Mouse (Mus musculus): ENCODE results near the gene Nars2. TPM values are rescaled to one million over a fixed set of nuclear protein-coding genes. Genes with fewer than 3 reads are reported as not detected.

Gene Nars2
- polyA plus RNA-seq, 2 experiments = 4.9 to 16.1 TPM

DNA sequence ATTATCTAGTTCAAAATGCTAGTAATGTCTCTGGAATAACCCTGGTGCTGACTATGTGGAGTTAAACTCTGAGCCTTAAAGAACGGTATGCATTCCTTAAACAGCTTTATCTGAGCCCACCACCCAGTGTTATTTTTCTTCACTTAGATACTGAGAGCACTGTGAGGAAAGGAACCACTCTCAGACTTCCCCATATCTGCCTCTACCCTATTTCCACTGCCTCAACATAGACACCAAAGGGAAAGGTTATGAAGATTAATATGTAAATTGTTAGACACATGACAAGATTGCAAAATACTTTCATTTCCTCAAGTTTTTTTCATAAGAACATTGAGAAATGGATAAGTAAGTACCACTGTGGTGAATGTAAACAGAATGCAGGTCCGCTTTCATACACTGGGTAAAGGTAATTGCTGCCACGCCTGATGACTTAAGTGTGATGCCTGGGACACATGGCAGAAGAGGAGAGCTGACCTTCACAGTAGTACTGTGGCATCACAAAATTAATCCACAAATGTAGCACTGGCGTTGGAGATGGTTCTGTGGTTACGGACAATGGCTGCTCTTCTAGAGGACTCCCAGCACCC lies 75.6 kb downstream of the Nars2 start:
- Histone ChIP-seq H3K4me3 (ENCODE audit: insufficient read depth in 1 of 2, low read depth in 2 of 2, low read length in 2 of 2) (no peak overlapping the region), H3K4me2 (ENCODE audit: low read depth) (no peak overlapping the region), H3K27ac (no peak overlapping the region), H3K27me3 (ENCODE audit: control insufficient read depth, insufficient read depth, low read length) (no peaks in the 10 kb centered on the region), H3K9me3 (ENCODE audit: control insufficient read depth, low read length) (no peaks in the 10 kb centered on the region), H3K9ac (replicated peaks) (no peak overlapping the region), H3K36me3 (replicated peaks; ENCODE audit: control insufficient read depth, insufficient read depth, low read depth) (no peaks in the 10 kb centered on the region), H3K4me1 (replicated peaks; ENCODE audit: control insufficient read depth in 2 of 2, insufficient read depth in 2 of 2, low read length in 1 of 2) (no peaks in the 10 kb centered on the region)
- DNase-seq (ENCODE audit: low read depth in 3 of 3, low spot score in 3 of 3) (no peak), ATAC-seq (ENCODE audit: insufficient read depth) (no peak)
- TF ChIP-seq CTCF (IDR thresholded peaks at IDR 0.05; ENCODE audit: low read depth) = no peak
- no peak for TF ChIP-seq EP300 (IDR thresholded peaks at IDR 0.05; ENCODE audit: low read depth)
- 78% methylated on average over 5 of the region's 5 CpGs for whole genome bisulfite sequencing (ENCODE audit: insufficient replicate concordance)

DNA sequence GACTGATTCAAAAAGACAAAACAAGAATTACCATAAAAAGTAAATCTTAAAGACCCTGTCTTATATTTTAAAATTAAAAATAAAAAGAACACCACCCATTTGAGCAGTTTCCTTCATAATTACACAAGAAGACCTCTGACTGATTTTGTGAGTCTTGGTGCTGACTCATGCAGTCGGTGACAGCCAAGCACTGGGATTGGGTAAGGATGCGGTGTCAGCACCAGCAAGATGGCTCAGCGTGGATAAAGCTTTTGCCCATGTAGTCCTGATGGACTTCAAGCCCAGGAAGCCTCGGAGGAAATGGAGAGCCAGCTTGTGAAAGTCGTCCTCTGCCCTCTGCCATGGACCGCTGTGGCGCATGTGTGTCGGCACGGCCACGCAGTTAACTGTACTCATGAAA lies 77.8 kb downstream of the Nars2 start:
- DNase-seq (ENCODE audit: low read depth in 3 of 3, low spot score in 3 of 3) = no peak
- Histone ChIP-seq H3K4me1 (replicated peaks; ENCODE audit: control insufficient read depth in 2 of 2, insufficient read depth in 2 of 2, low read length in 1 of 2) (no peaks in the 10 kb centered on the region), H3K27me3 (ENCODE audit: control insufficient read depth, insufficient read depth, low read length) (no peaks in the 10 kb centered on the region), H3K4me3 (ENCODE audit: insufficient read depth in 1 of 2, low read depth in 2 of 2, low read length in 2 of 2) (no peak overlapping the region), H3K4me2 (ENCODE audit: low read depth) (no peak overlapping the region), H3K9me3 (ENCODE audit: control insufficient read depth, low read length) (no peaks in the 10 kb centered on the region), H3K27ac (no peak overlapping the region), H3K36me3 (replicated peaks; ENCODE audit: control insufficient read depth, insufficient read depth, low read depth) (no peaks in the 10 kb centered on the region), H3K9ac (replicated peaks) (no peak overlapping the region)
- WGBS (ENCODE audit: insufficient replicate concordance) = 84% methylated on average over 10 of the region's 10 CpGs
- TF ChIP-seq CTCF (IDR thresholded peaks at IDR 0.05; ENCODE audit: low read depth) (no peak), EP300 (IDR thresholded peaks at IDR 0.05; ENCODE audit: low read depth) (no peak)
- no peak for ATAC-seq (ENCODE audit: insufficient read depth)

DNA sequence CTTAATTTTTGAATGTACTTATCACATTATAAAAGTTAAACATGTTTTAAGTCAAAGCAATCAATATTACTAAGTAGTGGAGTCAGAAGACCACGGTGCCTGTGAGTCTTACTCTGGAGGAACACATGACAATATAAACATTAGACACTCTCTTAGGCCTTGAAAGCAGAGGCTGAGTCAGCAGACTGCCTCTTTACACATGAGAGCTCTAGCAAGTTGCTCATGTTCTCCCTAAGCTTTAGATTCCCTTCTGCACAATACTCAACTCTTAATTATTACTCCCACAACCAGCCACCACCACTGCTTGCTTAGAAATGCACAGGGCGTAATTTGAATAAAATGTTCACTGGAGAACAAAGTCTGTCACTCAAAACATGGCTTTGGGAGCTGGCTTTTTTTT lies 81.1 kb downstream of the Nars2 start:
- no peak for ATAC-seq (ENCODE audit: insufficient read depth)
- 72% methylated on average over 2 of the region's 2 CpGs for WGBS (ENCODE audit: insufficient replicate concordance)
- no peaks in the 10 kb centered on the region for H3K9me3 ChIP-seq (ENCODE audit: control insufficient read depth, low read length)
- no peak for TF ChIP-seq CTCF (IDR thresholded peaks at IDR 0.05; ENCODE audit: low read depth)
- TF ChIP-seq EP300 (IDR thresholded peaks at IDR 0.05; ENCODE audit: low read depth) = no peak
- no peak for DNase-seq (ENCODE audit: low read depth in 3 of 3, low spot score in 3 of 3)
- no peak overlapping the region for H3K9ac ChIP-seq (replicated peaks)
- peaks cover 3% of the 10 kb centered on the region; the same call in 1 of the 2 replicates for H3K36me3 ChIP-seq (replicated peaks; ENCODE audit: control insufficient read depth, insufficient read depth, low read depth)
- no peaks in the 10 kb centered on the region for H3K4me1 ChIP-seq (replicated peaks; ENCODE audit: control insufficient read depth in 2 of 2, insufficient read depth in 2 of 2, low read length in 1 of 2)
- H3K27me3 ChIP-seq (ENCODE audit: control insufficient read depth, insufficient read depth, low read length) = no peaks in the 10 kb centered on the region
- no peak overlapping the region for H3K4me2 ChIP-seq (ENCODE audit: low read depth)
- H3K4me3 ChIP-seq (ENCODE audit: insufficient read depth in 1 of 2, low read depth in 2 of 2, low read length in 2 of 2) = no peak overlapping the region
- H3K27ac ChIP-seq = no peak overlapping the region

DNA sequence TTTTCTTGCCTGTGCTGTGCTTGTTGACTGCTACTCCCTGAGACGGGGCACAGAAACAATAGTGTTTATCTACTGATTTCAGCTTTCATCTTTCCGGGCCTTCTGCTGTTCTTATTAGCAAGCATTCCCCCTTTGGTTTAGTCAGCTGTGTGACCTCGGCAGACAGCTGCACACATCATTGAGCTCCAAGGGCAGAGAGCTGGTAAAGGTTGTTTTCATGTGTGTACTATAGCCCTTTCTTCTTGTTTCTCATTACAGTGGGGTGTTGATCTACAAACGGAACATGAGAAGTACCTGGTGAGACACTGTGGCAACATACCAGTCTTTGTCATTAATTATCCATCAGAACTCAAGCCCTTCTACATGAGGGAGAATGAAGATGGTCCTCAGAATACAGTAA lies 88.3 kb downstream of the Nars2 start:
- no peaks in the 10 kb centered on the region for H3K9me3 ChIP-seq (ENCODE audit: control insufficient read depth, low read length)
- no peak for ATAC-seq (ENCODE audit: insufficient read depth)
- no peak for TF ChIP-seq CTCF (IDR thresholded peaks at IDR 0.05; ENCODE audit: low read depth)
- TF ChIP-seq EP300 (IDR thresholded peaks at IDR 0.05; ENCODE audit: low read depth) = no peak
- no peak overlapping the region for H3K9ac ChIP-seq (replicated peaks)
- no peaks in the 10 kb centered on the region for H3K4me1 ChIP-seq (replicated peaks; ENCODE audit: control insufficient read depth in 2 of 2, insufficient read depth in 2 of 2, low read length in 1 of 2)
- DNase-seq (ENCODE audit: low read depth in 3 of 3, low spot score in 3 of 3) = no peak
- H3K27ac ChIP-seq = no peak overlapping the region
- H3K27me3 ChIP-seq (ENCODE audit: control insufficient read depth, insufficient read depth, low read length) = no peaks in the 10 kb centered on the region
- peaks cover 5% of the 10 kb centered on the region; the same call in 1 of the 2 replicates for H3K36me3 ChIP-seq (replicated peaks; ENCODE audit: control insufficient read depth, insufficient read depth, low read depth)
- H3K4me2 ChIP-seq (ENCODE audit: low read depth) = no peak overlapping the region
- WGBS (ENCODE audit: insufficient replicate concordance) = 46% methylated on average over 4 of the region's 4 CpGs
- no peak overlapping the region for H3K4me3 ChIP-seq (ENCODE audit: insufficient read depth in 1 of 2, low read depth in 2 of 2, low read length in 2 of 2)

DNA sequence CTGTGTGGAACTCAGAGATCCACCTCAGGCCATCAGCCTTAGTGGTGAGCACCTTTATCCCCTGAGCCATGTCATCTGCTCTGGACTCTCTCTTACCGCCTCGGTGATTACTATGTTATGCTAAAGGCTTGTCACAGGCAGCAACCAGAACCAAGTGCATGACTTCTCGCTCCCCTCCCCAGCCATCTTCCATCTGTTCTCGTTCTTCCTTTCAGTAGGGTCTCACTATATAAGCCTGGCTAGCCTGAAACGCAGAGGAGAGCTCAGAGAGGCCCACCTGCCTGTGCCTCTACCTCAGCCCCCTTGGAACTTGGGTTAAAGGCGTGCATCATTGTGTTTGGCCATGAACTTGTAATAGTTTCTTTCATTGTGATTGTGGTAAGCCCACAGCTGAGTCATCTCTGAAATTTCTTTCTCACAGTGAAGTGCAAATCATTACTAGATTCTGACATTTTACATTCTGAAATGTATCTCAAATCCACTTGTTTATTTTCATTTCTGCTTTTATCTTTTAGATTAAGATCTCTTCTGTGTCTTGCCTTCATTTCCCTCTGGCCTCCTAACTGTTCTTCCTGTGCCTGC lies 90.7 kb downstream of the Nars2 start:
- ATAC-seq (ENCODE audit: insufficient read depth) (no peak), DNase-seq (ENCODE audit: low read depth in 3 of 3, low spot score in 3 of 3) (no peak)
- H3K36me3 ChIP-seq (replicated peaks; ENCODE audit: control insufficient read depth, insufficient read depth, low read depth) = peaks cover 2% of the 10 kb centered on the region; the same call in 1 of the 2 replicates
- TF ChIP-seq EP300 (IDR thresholded peaks at IDR 0.05; ENCODE audit: low read depth) = no peak
- TF ChIP-seq CTCF (IDR thresholded peaks at IDR 0.05; ENCODE audit: low read depth) = no peak
- no peaks in the 10 kb centered on the region for H3K9me3 ChIP-seq (ENCODE audit: control insufficient read depth, low read length)
- H3K4me1 ChIP-seq (replicated peaks; ENCODE audit: control insufficient read depth in 2 of 2, insufficient read depth in 2 of 2, low read length in 1 of 2) = no peaks in the 10 kb centered on the region
- WGBS (ENCODE audit: insufficient replicate concordance) = 82% methylated on average over 6 of the region's 6 CpGs
- no peaks in the 10 kb centered on the region for H3K27me3 ChIP-seq (ENCODE audit: control insufficient read depth, insufficient read depth, low read length)
- H3K27ac ChIP-seq = no peak overlapping the region
- no peak overlapping the region for H3K4me3 ChIP-seq (ENCODE audit: insufficient read depth in 1 of 2, low read depth in 2 of 2, low read length in 2 of 2)
- no peak overlapping the region for H3K9ac ChIP-seq (replicated peaks)
- no peak overlapping the region for H3K4me2 ChIP-seq (ENCODE audit: low read depth)
